Mouse (Mus musculus) lung, embryonic 15.5 days (tissue): ENCODE data around the gene Stxbp2. TPM values are rescaled to one million over a fixed set of nuclear protein-coding genes. Genes with fewer than 3 reads are reported as not detected.

ENCODE experiments used
- ATAC-seq: fragments of 200-750 bp; cut with Nextera tagmentation; 2 replicates; pipeline ENCODE4 v1.8.0; 2017; ENCODE audit warnings: moderate number of reproducible peaks, borderline replicate concordance; ENCODE audit not compliant: low FRiP score, low TSS enrichment; ENCODE audit errors: extremely low read depth
- H3K27ac ChIP-seq: fragments of 300-500 bp; sonication (generic); 2 replicates; pipeline ENCODE4 v1.5.1; 2015; ENCODE audit warnings: moderate library complexity, mild to moderate bottlenecking, inconsistent platforms
- H3K27me3 ChIP-seq: fragments of 300-500 bp; sonication (generic); 2 replicates; pipeline ENCODE4 v1.6.1; 2015; ENCODE audit warnings: inconsistent platforms
- H3K36me3 ChIP-seq: fragments of 300-500 bp; sonication (generic); 2 replicates; pipeline ENCODE4 v1.6.1; 2015; ENCODE audit warnings: inconsistent platforms
- H3K4me1 ChIP-seq: fragments of 300-500 bp; sonication (generic); 2 replicates; pipeline ENCODE4 v1.6.1; 2015; ENCODE audit warnings: inconsistent platforms
- H3K4me2 ChIP-seq: fragments of 300-500 bp; sonication (generic); 2 replicates; pipeline ENCODE4 v1.6.1; 2015; ENCODE audit warnings: inconsistent platforms, mild to moderate bottlenecking, moderate library complexity
- H3K4me3 ChIP-seq: fragments of 300-500 bp; sonication (generic); 2 replicates; pipeline ENCODE4 v1.5.1; 2015; ENCODE audit warnings: mild to moderate bottlenecking, inconsistent platforms
- H3K9ac ChIP-seq: fragments of 300-500 bp; sonication (generic); 2 replicates; pipeline ENCODE4 v1.6.1; 2015; ENCODE audit warnings: inconsistent platforms
- H3K9me3 ChIP-seq: fragments of 300-500 bp; sonication (generic); 2 replicates; pipeline ENCODE4 v1.6.1; 2016; ENCODE audit warnings: inconsistent platforms
- WGBS: fragments of 180-500 bp; shearing (Covaris S2); methylation state at CpG from one replicate; pipeline ENCODE4 v1.1.7; 2015; 5-methylcytosine and 5-hydroxymethylcytosine counted together
- polyA plus RNA-seq: library from polyadenylated mRNA; unstranded; fragments of >200 nt; fragmentation: Nextera tagmentation; extraction: Ambion mirVana; gene quantifications from 2 replicates; pipeline ENCODE4 v1.2.1, GENCODE M21; 2015

Gene Stxbp2
- polyA plus RNA-seq, 1 experiment from 2014 or later, result 84.6 TPM

DNA sequence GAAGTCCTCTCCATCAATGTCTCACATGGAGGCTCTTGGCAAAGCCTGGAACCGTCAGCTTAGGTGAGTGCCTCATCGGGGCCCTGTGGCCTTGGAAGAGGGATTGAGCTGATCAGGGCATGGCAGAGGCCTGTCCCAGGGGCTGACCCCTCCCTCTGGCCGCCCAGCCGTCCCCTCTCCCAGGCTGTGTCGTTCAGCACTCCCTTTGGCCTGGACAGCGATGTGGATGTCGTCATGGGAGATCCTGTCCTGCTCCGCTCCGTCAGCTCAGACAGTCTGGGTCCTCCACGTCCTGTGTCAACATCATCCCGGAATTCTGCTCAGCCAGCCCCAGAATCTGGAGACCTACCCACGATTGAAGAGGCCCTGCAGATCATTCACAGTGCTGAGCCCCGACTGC, 27.3 kb upstream of the Stxbp2 start:
- WGBS, result 61% methylated on average over 13 of the region's 13 CpGs
- H3K4me3 ChIP-seq, result no peak overlapping the region
- H3K9ac ChIP-seq, result no peak overlapping the region
- no peaks in the 10 kb centered on the region for H3K9me3 ChIP-seq
- ATAC-seq, result no peak
- no peak overlapping the region for H3K27ac ChIP-seq
- no peak overlapping the region for H3K4me2 ChIP-seq
- no peaks in the 10 kb centered on the region for H3K27me3 ChIP-seq
- no peaks in the 10 kb centered on the region for H3K4me1 ChIP-seq
- peaks cover 9% of the 10 kb centered on the region; the same call in 1 of the 2 replicates for H3K36me3 ChIP-seq

DNA sequence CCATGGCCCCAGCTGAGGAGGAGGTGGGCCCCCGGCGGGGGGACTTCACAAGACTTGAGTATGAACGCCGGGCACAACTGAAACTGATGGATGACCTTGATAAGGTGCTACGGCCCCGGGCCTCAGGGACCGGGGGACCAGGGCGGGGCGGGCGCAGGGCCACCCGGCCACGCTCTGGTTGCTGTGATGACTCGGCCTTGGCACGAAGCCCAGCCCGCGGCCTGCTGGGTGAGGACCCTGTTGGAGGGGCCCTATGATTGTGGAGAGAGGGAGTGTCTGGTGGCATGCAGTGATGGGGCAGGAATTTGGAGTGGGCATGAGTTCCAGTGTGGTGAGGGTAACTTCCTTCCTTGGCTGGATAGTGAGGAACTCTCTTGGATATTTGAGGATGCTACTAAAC, 24.2 kb upstream of the Stxbp2 start:
- no peak overlapping the region for H3K27ac ChIP-seq
- H3K4me2 ChIP-seq, result no peak overlapping the region
- H3K9me3 ChIP-seq, result no peaks in the 10 kb centered on the region
- H3K9ac ChIP-seq, result no peak overlapping the region
- no peak for ATAC-seq
- no peak overlapping the region for H3K4me3 ChIP-seq
- H3K36me3 ChIP-seq, result peaks cover 35% of the 10 kb centered on the region
- no peaks in the 10 kb centered on the region for H3K27me3 ChIP-seq
- WGBS, result 55% methylated on average over 16 of the region's 16 CpGs
- H3K4me1 ChIP-seq, result no peaks in the 10 kb centered on the region

DNA sequence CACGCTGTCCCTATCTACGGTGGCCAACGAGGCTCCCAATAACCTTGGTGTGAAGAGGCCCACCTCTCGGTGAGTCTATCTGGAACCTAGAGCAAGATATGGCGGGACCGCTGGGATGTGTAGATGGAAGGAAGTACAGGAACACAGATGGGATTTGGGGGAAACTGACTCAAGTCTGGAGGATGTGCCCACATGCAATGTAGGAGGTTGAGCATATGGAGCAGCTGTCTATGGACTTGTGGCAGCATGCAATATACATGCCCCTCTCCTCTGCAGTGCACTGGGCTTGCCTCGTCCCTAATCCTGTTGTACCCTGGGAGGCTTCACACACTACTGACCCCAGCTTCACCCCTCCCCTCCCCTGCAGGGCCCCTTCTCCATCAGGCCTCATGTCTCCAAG, 22.9 kb upstream of the Stxbp2 start:
- H3K4me2 ChIP-seq, result no peak overlapping the region
- H3K27ac ChIP-seq, result no peak overlapping the region
- peaks cover 47% of the 10 kb centered on the region for H3K36me3 ChIP-seq
- H3K9ac ChIP-seq, result no peak overlapping the region
- H3K4me1 ChIP-seq, result no peaks in the 10 kb centered on the region
- H3K27me3 ChIP-seq, result no peaks in the 10 kb centered on the region
- no peaks in the 10 kb centered on the region for H3K9me3 ChIP-seq
- 87% methylated on average over 7 of the region's 7 CpGs for WGBS
- H3K4me3 ChIP-seq, result no peak overlapping the region
- ATAC-seq, result no peak

DNA sequence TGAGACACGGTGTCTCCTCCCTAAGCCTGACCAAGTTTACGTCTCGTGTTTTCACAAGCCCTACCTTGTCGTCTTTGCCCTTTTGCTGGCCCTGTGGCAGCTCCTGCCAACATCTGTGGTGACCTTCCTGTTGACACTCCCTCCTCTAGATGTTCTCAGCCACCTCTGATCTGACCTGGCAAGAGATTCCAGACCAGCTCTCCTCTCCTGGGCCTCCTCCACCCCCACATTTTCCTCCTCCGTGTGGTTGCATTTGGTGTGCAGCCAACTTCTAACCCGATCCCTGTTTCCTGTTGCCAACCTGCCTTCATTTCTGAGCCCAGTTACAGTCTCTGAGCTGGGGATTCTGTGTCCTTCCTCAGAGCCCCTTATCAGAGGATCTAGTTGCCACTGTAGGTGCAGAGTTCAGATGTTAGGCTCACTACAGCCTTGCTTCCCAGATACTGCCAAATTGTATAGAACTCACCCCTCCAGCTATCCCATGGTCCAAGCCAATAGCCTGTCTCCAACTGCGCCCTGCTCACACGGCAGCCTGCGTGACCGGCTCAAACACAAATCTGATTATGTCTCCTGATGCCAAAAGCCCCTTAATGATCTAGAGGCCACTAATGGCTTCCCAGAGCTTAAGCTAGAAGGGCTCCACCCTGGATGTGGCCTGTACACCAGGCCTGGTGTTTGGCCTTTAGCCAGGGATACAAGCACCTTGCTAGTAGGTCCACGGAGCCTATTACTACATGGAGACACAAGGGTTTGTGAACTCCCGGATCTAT, 21.5 kb upstream of the Stxbp2 start:
- WGBS, result 74% methylated on average over 12 of the region's 12 CpGs
- no peaks in the 10 kb centered on the region for H3K27me3 ChIP-seq
- no peak overlapping the region for H3K4me2 ChIP-seq
- H3K9ac ChIP-seq, result no peak overlapping the region
- ATAC-seq, result no peak
- peaks cover 61% of the 10 kb centered on the region for H3K36me3 ChIP-seq
- H3K4me3 ChIP-seq, result no peak overlapping the region
- H3K4me1 ChIP-seq, result no peaks in the 10 kb centered on the region
- H3K27ac ChIP-seq, result no peak overlapping the region
- no peaks in the 10 kb centered on the region for H3K9me3 ChIP-seq

DNA sequence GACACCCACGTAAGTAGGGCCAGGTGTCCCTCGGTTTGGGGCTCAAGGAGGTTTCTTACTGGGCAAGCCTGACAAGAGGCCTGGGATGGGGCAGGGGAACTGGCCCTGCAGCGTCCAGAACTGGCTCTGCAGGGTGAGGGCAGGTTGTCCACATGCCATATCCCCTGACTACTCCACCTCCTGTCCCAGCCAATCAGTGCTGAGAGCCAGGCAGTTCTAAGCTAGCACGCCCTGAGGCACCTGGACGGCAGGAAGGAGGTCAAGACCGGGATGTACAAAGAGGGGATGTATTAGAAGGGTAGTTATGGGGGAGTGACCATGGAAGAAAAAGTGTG, 21.0 kb upstream of the Stxbp2 start:
- no peak for ATAC-seq
- Histone ChIP-seq H3K9ac (no peak overlapping the region), H3K4me3 (no peak overlapping the region), H3K9me3 (no peaks in the 10 kb centered on the region), H3K27me3 (no peaks in the 10 kb centered on the region), H3K4me2 (no peak overlapping the region), H3K36me3 (peaks cover 63% of the 10 kb centered on the region), H3K27ac (no peak overlapping the region), H3K4me1 (no peaks in the 10 kb centered on the region)
- WGBS, result 73% methylated on average over 6 of the region's 6 CpGs

DNA sequence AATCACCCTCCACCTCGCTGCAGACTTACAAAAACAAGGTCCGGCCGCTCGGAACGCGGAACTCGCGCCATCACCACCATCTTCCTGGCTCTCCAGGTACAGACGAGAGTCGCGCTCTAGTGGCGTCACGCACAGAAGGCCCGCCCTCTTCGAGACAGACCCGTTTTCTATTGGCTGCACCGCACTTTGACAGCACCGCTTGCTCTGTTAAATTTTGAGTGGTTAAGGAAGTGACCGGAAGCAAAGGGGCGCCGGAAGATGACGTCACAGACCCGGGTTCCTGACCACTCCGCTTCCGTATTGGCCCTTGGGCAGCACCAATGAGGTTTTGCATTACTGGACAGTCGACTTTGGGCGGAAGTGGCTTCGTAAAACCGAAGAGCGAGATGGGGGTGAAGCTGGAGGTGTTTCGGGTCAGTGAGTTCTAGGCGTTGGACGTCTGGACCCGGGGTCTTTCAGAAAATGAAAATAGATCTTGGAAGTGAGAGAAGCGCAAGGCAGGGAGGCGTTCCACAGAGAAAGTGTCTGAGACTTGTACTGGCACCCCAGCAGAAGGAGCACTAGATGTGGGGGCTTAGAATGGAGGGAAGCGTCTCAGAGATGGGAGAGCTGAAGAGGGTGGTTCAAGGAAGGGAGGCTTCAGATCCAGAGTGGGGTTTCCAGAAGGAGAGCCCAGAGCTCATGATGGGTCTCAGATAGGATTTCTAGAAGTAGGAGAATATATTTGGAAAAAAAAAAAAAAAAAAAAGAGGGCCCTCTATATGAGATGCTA, 9.4 kb upstream of the Stxbp2 start, which contains the start of the genes Xab2 and Pet100:
Gene Xab2, minus strand, starts transcription at position 118 of the 772 bp plus-strand sequence.
Gene Pet100, plus strand, starts transcription at position 350 of the 772 bp plus-strand sequence.
- peak; percentile 98 for ATAC-seq
- Histone ChIP-seq H3K27me3 (no peaks in the 10 kb centered on the region), H3K4me1 (peaks cover 17% of the 10 kb centered on the region), H3K36me3 (peaks cover 10% of the 10 kb centered on the region), H3K9ac (peak within 1 kb of the TSS; percentile 71), H3K4me2 (peak within 1 kb of the TSS; percentile 68), H3K9me3 (no peaks in the 10 kb centered on the region), H3K4me3 (peak within 1 kb of the TSS; percentile 79), H3K27ac (no peak within 1 kb of the TSS)
- WGBS, result under 1% methylated on average over 33 of the region's 37 CpGs

DNA sequence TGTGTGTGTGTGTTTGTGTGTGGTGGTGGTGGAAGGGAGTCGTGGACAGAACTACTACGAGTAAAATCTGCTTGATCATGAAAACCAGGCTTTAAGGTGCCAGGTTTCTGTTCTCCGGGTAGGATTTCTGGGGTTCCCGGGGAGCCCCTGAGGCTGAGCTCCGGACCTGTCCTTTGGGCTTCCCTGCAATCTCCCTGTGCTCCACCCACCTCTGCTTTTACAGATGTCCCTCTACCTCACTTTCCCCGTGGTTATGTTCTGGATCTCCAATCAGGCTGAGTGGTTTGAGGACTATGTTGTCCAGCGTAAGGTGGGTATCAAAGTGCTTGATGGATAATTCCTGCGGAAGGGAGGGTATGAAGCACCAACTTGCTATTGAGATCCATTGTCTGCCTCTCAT, 8.6 kb upstream of the Stxbp2 start:
- ATAC-seq, result no peak
- Histone ChIP-seq H3K9me3 (no peaks in the 10 kb centered on the region), H3K4me2 (peak overlapping the region; percentile 68), H3K4me1 (peaks cover 17% of the 10 kb centered on the region), H3K4me3 (peak overlapping the region; percentile 79), H3K27me3 (no peaks in the 10 kb centered on the region), H3K9ac (peak overlapping the region; percentile 56; the same call in 1 of the 2 replicates), H3K27ac (no peak overlapping the region), H3K36me3 (peaks cover 8% of the 10 kb centered on the region)
- 60% methylated on average over 8 of the region's 8 CpGs for WGBS

DNA sequence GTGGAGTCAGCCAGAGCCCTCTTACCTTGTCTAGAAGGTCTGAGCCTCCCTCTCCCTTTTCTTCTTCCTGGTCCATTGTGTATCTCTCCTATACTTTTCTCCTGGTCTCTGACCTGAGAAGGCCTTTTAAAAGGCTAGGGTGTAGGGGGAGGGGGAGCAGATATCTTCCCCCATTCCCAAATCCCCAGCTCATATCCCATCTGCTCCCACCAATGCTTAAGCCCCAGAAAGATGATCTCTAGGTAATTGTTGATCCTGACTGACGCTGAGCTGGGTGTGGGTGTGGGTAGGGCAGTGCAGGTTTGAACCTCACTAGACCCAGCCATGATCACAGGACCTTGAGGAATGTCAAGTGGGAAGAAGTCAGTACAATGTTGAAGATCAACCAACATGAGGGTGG, 5.3 kb upstream of the Stxbp2 start, which contains the start of gene Pcp2:
Gene Pcp2, minus strand, starts transcription at position 101 of the 400 bp plus-strand sequence.
- Histone ChIP-seq H3K27ac (no peak within 1 kb of the TSS), H3K9me3 (no peaks in the 10 kb centered on the region), H3K4me2 (no peak within 1 kb of the TSS), H3K36me3 (no peaks in the 10 kb centered on the region), H3K9ac (no peak within 1 kb of the TSS), H3K27me3 (peaks cover 8% of the 10 kb centered on the region; the same call in 1 of the 2 replicates), H3K4me3 (no peak within 1 kb of the TSS), H3K4me1 (peaks cover 8% of the 10 kb centered on the region)
- ATAC-seq, result no peak
- 43% methylated on average over 1 of the region's 1 CpGs for WGBS

DNA sequence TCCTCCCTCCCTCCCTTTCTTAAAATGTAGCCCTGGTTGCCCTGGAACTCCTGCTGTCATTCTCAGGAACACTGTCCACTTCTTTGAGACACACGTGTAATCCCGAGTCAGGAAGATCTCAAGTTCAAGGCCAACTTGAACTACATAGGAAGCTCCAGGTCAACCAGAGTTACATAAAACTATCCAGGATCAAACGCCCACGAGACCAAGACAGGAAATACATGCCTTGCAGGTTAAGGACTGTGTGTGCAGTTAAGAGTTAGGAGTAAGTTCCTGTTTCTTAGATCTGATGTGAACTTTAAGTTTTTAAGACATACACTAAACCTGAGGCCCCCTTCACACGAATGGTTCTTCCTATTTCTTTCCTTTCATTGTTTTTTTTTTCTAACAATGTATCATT, 3.8 kb upstream of the Stxbp2 start:
- no peak for ATAC-seq
- no peak overlapping the region for H3K4me3 ChIP-seq
- no peak overlapping the region for H3K4me2 ChIP-seq
- no peaks in the 10 kb centered on the region for H3K36me3 ChIP-seq
- no peak overlapping the region for H3K9ac ChIP-seq
- H3K4me1 ChIP-seq, result peaks cover 5% of the 10 kb centered on the region
- H3K9me3 ChIP-seq, result no peaks in the 10 kb centered on the region
- H3K27ac ChIP-seq, result no peak overlapping the region
- H3K27me3 ChIP-seq, result peaks cover 8% of the 10 kb centered on the region; the same call in 1 of the 2 replicates
- 50% methylated on average over 5 of the region's 5 CpGs for WGBS

DNA sequence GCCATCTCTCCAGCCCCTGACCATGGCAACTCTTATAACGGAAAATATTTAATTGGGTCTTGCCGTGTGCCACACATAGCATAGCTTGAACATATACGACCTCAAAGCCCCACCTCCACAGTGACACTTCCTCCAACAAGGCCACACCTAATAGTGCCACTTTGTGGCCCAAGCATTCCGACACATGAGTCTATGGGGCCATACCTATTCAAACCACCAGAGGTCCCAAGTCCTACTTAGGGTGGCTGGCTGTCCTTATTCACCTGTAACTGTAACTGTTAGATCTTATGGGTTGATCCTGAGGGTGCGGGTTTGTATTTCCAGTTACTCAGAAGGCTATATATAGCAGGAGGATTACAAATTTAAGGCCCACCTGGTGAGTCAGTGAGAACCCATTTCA, 2.7 kb upstream of the Stxbp2 start:
- no peak overlapping the region for H3K9ac ChIP-seq
- 19% methylated on average over 5 of the region's 5 CpGs for WGBS

DNA sequence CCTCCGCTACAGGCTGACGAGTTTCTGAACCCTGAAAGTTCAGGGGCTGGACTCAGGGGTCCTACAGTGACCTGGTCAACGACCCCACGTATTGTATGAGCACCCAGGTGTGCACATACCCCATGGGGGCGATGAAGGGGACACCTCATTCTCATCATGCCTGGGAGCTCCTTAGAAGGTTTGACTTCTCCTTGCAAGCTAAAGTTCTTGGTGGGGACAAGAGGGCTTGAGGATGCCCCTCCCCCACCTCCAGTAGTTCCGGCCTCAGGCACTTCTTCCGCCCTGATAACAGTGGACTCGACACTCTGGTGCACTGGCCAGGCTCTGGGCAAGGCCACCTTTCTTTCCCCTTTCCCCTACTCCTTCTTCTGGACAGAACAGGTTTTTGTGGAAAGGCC, 722 bp downstream of the Stxbp2 start:
- ATAC-seq, result peak; percentile 51
- H3K36me3 ChIP-seq, result no peaks in the 10 kb centered on the region
- H3K4me1 ChIP-seq, result no peaks in the 10 kb centered on the region
- WGBS, result 11% methylated on average over 8 of the region's 8 CpGs
- no peak overlapping the region for H3K27ac ChIP-seq
- peak overlapping the region; percentile 63 for H3K4me3 ChIP-seq
- peaks cover 8% of the 10 kb centered on the region; the same call in 1 of the 2 replicates for H3K27me3 ChIP-seq
- H3K4me2 ChIP-seq, result peak overlapping the region; percentile 75
- peak overlapping the region; percentile 52 for H3K9ac ChIP-seq
- H3K9me3 ChIP-seq, result no peaks in the 10 kb centered on the region

More for the DNA sequence above, 2.7 kb upstream of the Stxbp2 start:
- H3K27me3 ChIP-seq, result peaks cover 8% of the 10 kb centered on the region; the same call in 1 of the 2 replicates
- H3K27ac ChIP-seq, result no peak overlapping the region
- ATAC-seq, result no peak
- H3K4me3 ChIP-seq, result no peak overlapping the region
- H3K4me2 ChIP-seq, result no peak overlapping the region
- H3K9me3 ChIP-seq, result no peaks in the 10 kb centered on the region
- H3K36me3 ChIP-seq, result no peaks in the 10 kb centered on the region
- H3K4me1 ChIP-seq, result no peaks in the 10 kb centered on the region

DNA sequence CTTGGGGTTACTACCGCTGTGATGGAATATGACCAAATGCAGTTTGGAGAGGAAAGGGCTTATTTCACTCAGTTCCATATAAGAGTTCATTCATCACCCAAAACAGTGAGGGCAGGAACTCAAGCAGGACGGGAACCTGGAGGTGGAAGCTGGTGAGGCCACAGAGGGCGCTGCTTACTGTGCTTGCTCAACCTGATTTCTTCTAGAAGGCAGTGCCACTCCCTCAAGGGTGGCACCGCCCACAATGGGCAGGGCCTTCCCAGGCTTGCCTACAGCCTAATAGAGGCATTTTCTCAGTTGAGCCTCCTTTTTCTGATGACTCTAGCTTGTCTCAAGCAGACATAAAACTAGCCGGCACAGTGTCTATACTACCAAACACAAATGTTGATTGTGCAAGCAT, 15.0 kb downstream of the Stxbp2 start:
- no peaks in the 10 kb centered on the region for H3K27me3 ChIP-seq
- no peaks in the 10 kb centered on the region for H3K36me3 ChIP-seq
- H3K9ac ChIP-seq, result no peak overlapping the region
- ATAC-seq, result no peak; the same call in 1 of the 2 replicates
- no peak overlapping the region for H3K27ac ChIP-seq
- no peaks in the 10 kb centered on the region for H3K9me3 ChIP-seq
- H3K4me3 ChIP-seq, result no peak overlapping the region
- H3K4me2 ChIP-seq, result no peak overlapping the region
- WGBS, result 14% methylated on average over 5 of the region's 5 CpGs
- H3K4me1 ChIP-seq, result no peaks in the 10 kb centered on the region
